Mouse (Mus musculus) A20 (cell line): Measurements from ENCODE around the gene Zfp157.
"Not testable (repeated sequence)": the region's sequence is repeated elsewhere in the genome, so short reads cannot be mapped to it uniquely, and the experiment has no call there.

Experiments used
- DNase-seq: peaks from one replicate; pipeline ENCODE4 v3.0.0-alpha.2; 2011; ENCODE audit warnings: low read depth, low spot score

The Zfp157 gene

GRCm38 (mm10) chr5:138441286-138442194 lies at the start of gene Zfp157:
TSS of gene Zfp157 (plus strand) at chr5:138441468.
- peak; percentile 93 for DNase-seq

DNA sequence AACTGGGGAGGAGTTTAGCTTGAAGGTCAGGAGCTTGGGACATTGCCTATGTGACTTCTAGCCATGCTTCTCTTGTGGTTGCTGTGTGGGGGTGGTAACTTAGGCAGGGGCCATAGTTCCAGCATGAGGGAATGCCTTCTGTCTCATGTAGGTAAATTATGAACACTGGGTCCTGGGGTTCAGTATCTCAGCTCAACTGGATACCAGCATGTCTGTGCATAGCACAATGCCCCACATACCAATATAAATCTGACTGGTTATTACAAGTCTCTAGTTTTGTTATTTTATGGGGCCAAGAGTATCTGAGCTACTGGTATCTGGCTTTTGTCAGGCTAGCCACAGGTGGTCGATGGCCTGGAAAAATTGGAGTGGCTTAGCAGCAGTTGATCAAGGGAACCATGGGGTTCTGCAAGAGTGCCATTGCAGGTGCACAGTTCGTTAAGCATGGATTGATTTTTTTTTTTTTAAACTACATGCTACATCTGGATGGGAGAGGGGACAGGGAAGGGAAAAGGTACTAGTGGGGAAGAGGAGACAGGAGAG lies 43.4 kb upstream of the Zfp157 start:
- no peak for DNase-seq

GRCm38 (mm10) chr5:138400431-138400830 lies 40.8 kb upstream of the Zfp157 start:
- not testable (repeated sequence) for DNase-seq

DNA sequence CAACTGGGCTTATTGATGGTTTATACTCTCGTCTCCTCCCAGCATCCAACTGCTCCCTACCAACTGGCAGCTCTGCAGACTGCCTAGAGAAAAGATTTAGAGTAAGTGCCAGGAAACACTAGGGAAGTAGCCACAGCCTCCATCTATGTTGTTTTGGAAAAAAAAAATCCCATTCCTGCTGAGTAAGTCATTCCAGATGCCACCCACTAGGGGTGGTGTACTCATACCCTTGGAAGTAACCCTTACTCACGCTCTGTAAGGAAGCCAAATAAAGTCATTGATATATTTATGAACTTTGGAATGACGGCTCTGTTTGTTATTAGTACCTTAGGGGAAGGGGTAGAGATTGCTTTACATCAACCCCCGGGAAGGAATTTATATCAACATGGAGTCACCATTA lies 17.1 kb downstream of the Zfp157 start:
- no peak for DNase-seq

DNA sequence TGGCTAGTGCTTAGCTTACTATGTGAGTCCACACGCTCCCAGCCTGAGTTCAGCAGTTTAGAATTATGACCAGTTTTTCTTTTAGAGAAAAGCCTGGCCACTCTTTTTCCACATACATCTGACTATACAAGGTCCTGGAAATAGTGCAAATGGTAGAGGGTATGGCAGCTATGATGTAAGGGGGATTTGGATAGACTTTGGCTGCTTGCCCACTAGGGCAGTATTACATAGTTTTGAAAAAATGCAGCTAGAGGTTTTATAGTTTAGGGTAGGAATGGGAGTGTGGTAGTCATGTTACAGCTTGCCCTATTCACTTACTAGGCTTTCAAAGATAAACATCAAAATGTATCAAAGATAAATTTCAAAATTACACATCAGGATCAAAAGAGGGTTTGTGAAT lies 17.8 kb downstream of the Zfp157 start:
- DNase-seq, result no peak

GRCm38 (mm10) chr5:138473601-138474000 lies 32.3 kb downstream of the Zfp157 start:
- DNase-seq, result peak; percentile 60

GRCm38 (mm10) chr5:138504548-138504947 lies 63.3 kb downstream of the Zfp157 start:
- not testable (repeated sequence) for DNase-seq
